Mouse (Mus musculus): ENCODE data around the gene Syngr3. TPM values are rescaled to one million over a fixed set of nuclear protein-coding genes. Genes with fewer than 3 reads are reported as not detected.
"Not testable (repeated sequence)": the region's sequence is repeated elsewhere in the genome, so short reads cannot be mapped to it uniquely, and the experiment has no call there.

Gene Syngr3
- polyA plus RNA-seq, 1 experiment from 2014 or later, result 2.0 TPM

DNA sequence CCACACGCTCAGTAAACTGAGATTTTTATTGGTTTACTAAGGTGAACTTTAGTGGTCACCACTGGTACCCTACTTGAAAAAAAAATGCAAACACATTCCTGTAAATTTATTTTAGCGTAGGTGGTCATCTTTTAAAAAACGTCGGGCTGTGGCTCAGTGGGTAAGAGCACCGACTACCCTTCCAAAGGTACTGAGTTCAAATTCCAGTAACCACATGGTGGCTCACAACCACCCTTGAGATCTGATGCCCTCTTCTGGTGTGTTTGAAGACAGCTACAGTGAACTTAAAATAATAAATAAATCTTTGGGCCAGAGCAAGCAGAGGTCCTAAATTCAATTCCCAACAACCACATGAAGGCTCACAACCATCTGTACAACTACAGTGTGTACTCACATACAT lies 29.2 kb upstream of the Syngr3 start:
- H3K9me3 ChIP-seq; H3K27ac ChIP-seq; H3K27me3 ChIP-seq; ATAC-seq (ENCODE audit: borderline replicate concordance, extremely low read depth, low FRiP score, low TSS enrichment): not testable (repeated sequence)
- Histone ChIP-seq H3K4me1 (peaks cover 33% of the 10 kb centered on the region), H3K9ac (peak overlapping the region; percentile 97), H3K36me3 (peaks cover 29% of the 10 kb centered on the region), H3K4me2 (peak overlapping the region; percentile 62), H3K4me3 (peak overlapping the region; percentile 91)
- WGBS, result 54% methylated on average over 5 of the region's 5 CpGs

DNA sequence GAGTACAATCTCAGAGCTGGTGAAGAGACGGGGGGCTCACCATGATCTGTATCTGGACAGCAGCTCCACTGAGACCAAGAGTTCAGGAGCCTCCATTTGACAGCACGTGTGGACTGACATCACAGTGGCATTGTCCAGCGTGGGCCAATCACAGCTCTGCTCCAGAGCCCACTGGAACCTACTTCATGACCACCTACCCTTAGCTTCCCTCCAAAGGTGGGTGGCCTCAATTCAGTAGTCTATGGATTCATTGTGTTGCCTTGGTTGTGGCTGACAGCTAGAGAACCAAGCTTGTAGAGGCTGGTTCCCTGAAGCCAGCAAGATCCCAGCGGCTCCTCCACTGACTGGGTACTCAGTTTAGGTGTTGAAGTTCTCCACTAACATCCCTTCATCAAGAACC lies 28.2 kb upstream of the Syngr3 start, which contains the start of the genes Rnf151 and Rps2:
TSS of gene Rnf151 (minus strand) at position 121 of the 400 bp plus-strand sequence.
TSS of gene Rps2 (plus strand) at position 174 of the 400 bp plus-strand sequence.
- H3K27ac ChIP-seq, result no peak within 1 kb of the TSS
- peak within 1 kb of the TSS; percentile 97 for H3K9ac ChIP-seq
- H3K27me3 ChIP-seq, result no peaks in the 10 kb centered on the region
- no peak for ATAC-seq (ENCODE audit: borderline replicate concordance, extremely low read depth, low FRiP score, low TSS enrichment)
- no peaks in the 10 kb centered on the region for H3K9me3 ChIP-seq
- peaks cover 29% of the 10 kb centered on the region for H3K36me3 ChIP-seq
- WGBS, result 85% methylated on average over 4 of the region's 4 CpGs
- peak within 1 kb of the TSS; percentile 91 for H3K4me3 ChIP-seq
- H3K4me1 ChIP-seq, result peaks cover 26% of the 10 kb centered on the region
- peak within 1 kb of the TSS; percentile 62 for H3K4me2 ChIP-seq

DNA sequence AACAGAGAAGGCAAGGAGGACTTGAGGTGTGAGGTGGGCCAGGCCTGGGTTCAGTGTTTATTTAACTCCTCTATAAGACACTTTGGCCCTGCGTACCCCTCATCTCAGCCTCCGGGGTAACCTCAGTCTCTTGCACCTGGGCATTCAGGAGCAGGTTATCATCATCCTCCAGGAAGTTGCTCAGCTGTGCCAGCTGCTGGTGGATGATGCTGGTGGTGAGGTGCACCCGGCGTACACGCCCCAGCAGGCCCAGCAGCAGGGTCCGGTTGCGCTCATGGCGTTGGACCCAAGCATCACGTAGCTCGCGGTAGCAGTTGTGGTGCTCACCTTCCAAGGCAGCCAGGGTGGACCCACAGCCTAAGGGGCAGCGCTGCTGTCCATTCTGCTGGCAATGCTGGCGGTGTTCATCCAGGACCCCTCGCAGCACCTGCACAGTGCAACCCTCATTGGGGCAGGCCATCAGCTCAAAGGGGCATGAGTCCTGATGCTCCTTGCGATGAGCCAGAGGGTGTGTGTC lies 26.5 kb upstream of the Syngr3 start:
- WGBS, result 94% methylated on average over 15 of the region's 15 CpGs

GRCm38 (mm10) chr17:24715556-24715955 lies 25.8 kb upstream of the Syngr3 start:
- H3K9me3 ChIP-seq, result no peaks in the 10 kb centered on the region
- H3K36me3 ChIP-seq, result peaks cover 13% of the 10 kb centered on the region; the same call in 1 of the 2 replicates
- H3K4me3 ChIP-seq, result no peak overlapping the region
- 79% methylated on average over 6 of the region's 6 CpGs for whole genome bisulfite sequencing
- no peak overlapping the region for H3K27ac ChIP-seq
- peaks cover 8% of the 10 kb centered on the region for H3K4me1 ChIP-seq
- ATAC-seq (ENCODE audit: borderline replicate concordance, extremely low read depth, low FRiP score, low TSS enrichment), result no peak
- H3K27me3 ChIP-seq, result no peaks in the 10 kb centered on the region
- no peak overlapping the region for H3K4me2 ChIP-seq
- no peak overlapping the region for H3K9ac ChIP-seq

More for the DNA sequence above, 26.5 kb upstream of the Syngr3 start:
- ATAC-seq (ENCODE audit: borderline replicate concordance, extremely low read depth, low FRiP score, low TSS enrichment), result no peak
- H3K4me2 ChIP-seq, result no peak overlapping the region
- H3K27me3 ChIP-seq, result no peaks in the 10 kb centered on the region
- no peak overlapping the region for H3K9ac ChIP-seq
- no peak overlapping the region for H3K27ac ChIP-seq
- peaks cover 9% of the 10 kb centered on the region for H3K4me1 ChIP-seq
- no peak overlapping the region for H3K4me3 ChIP-seq
- peaks cover 14% of the 10 kb centered on the region for H3K36me3 ChIP-seq
- no peaks in the 10 kb centered on the region for H3K9me3 ChIP-seq

DNA sequence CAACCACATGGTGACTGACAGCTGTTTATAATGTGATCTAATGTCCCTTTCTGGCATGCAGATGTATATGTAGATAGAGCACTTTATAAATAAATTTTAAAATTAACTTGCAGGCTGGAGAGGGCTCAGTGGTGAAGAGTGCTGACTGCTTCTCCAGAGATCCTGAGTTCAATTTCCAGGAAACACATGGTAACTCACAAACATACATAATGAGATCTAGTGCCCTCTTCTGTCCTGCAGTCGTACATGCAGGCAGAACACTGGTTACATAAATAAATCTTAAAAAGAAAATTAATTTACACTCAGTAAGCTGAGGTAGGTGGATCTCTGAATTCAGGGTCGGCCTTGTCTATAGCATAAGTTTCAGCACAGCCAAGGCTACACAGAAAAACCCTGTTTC lies 18.9 kb upstream of the Syngr3 start:
- 30% methylated on average over 2 of the region's 2 CpGs for WGBS
- no peaks in the 10 kb centered on the region for H3K9me3 ChIP-seq
- H3K4me2 ChIP-seq, result peak overlapping the region; percentile 74; the same call in 1 of the 2 replicates
- no peak overlapping the region for H3K9ac ChIP-seq
- no peaks in the 10 kb centered on the region for H3K27me3 ChIP-seq
- peak overlapping the region; percentile 90 for H3K4me3 ChIP-seq
- no peak overlapping the region for H3K27ac ChIP-seq
- H3K4me1 ChIP-seq, result peaks cover 17% of the 10 kb centered on the region
- H3K36me3 ChIP-seq, result peaks cover 16% of the 10 kb centered on the region
- ATAC-seq (ENCODE audit: borderline replicate concordance, extremely low read depth, low FRiP score, low TSS enrichment), result no peak

DNA sequence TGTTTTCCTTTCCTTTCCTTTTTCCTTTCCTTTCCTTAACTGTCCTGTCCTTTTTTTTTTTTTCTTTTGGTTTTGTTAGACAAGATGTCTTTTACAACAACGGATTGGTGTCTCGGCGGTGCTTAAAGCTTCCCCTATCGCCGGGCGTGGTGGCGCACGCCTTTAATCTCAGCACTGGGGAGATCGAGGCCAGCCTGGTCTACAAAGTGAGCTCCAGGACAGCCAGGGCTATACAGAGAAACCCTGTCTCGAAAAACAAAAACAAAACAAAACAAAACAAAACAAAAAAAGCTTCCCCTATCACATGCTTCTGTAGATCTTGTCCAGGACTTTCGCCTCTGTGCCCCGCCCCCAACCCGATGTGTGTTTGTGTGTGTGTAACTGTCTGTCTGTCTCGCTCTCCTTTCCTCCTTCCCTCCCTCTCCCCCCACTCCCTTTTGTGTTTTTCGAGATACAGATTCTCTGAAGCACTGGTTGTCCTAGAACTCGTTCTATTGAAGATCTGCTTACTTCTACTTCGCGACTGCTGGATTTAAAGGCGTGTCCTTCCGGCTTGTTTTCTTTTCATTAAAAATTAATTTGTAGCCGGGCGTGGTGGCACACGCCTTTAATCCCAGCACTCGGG lies 18.2 kb upstream of the Syngr3 start:
- Histone ChIP-seq H3K4me1 (peaks cover 17% of the 10 kb centered on the region), H3K36me3 (peaks cover 19% of the 10 kb centered on the region), H3K27me3 (no peaks in the 10 kb centered on the region), H3K4me3 (peak overlapping the region; percentile 90), H3K27ac (peak overlapping the region; percentile 81), H3K9me3 (no peaks in the 10 kb centered on the region), H3K9ac (peak overlapping the region; percentile 80), H3K4me2 (peak overlapping the region; percentile 74)
- peak; percentile 55; the same call in 1 of the 2 replicates for ATAC-seq (ENCODE audit: borderline replicate concordance, extremely low read depth, low FRiP score, low TSS enrichment)
- WGBS, result 3% methylated on average over 24 of the region's 24 CpGs

- H3K9ac ChIP-seq, result peak within 1 kb of the TSS; percentile 80
- no peaks in the 10 kb centered on the region for H3K27me3 ChIP-seq
- 3% methylated on average over 32 of the region's 32 CpGs for WGBS
- H3K36me3 ChIP-seq, result peaks cover 26% of the 10 kb centered on the region
- peaks cover 17% of the 10 kb centered on the region for H3K4me1 ChIP-seq
- peak within 1 kb of the TSS; percentile 74 for H3K4me2 ChIP-seq
- H3K9me3 ChIP-seq, result no peaks in the 10 kb centered on the region
- peak within 1 kb of the TSS; percentile 90 for H3K4me3 ChIP-seq
- H3K27ac ChIP-seq, result peak within 1 kb of the TSS; percentile 81
- ATAC-seq (ENCODE audit: borderline replicate concordance, extremely low read depth, low FRiP score, low TSS enrichment), result peak; percentile 81
Observed at GRCm38 (mm10) chr17:24706982-24707800, 17.4 kb upstream of the Syngr3 start, which contains the start of gene Tbl3. Gene Tbl3 (minus strand): TSS chr17:24707660.

DNA sequence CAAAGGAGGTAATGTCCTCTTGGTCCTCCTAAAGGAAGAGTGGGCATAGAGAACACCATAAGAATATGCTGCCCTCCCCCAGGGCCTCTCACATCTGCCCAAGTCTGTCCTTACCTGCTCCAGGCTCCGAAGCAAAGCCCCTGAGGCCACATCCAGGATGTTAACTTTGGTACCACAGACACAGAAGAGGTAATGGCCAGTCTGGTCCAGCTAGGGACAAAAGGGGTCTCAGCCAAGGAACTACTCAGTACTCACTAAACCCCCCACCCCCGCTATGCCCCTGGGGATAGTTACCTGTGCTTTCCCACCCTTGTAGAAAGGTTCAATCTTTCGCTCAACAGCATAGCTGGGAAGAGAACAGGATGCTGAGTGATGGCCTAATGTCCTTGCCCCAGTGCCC lies 16.1 kb upstream of the Syngr3 start:
- Histone ChIP-seq H3K4me2 (no peak overlapping the region), H3K27ac (no peak overlapping the region), H3K27me3 (no peaks in the 10 kb centered on the region), H3K36me3 (peaks cover 40% of the 10 kb centered on the region), H3K9ac (no peak overlapping the region), H3K9me3 (no peaks in the 10 kb centered on the region), H3K4me3 (no peak overlapping the region; the same call in 1 of the 2 replicates), H3K4me1 (peaks cover 17% of the 10 kb centered on the region)
- no peak for ATAC-seq (ENCODE audit: borderline replicate concordance, extremely low read depth, low FRiP score, low TSS enrichment)
- 93% methylated on average over 3 of the region's 3 CpGs for WGBS

DNA sequence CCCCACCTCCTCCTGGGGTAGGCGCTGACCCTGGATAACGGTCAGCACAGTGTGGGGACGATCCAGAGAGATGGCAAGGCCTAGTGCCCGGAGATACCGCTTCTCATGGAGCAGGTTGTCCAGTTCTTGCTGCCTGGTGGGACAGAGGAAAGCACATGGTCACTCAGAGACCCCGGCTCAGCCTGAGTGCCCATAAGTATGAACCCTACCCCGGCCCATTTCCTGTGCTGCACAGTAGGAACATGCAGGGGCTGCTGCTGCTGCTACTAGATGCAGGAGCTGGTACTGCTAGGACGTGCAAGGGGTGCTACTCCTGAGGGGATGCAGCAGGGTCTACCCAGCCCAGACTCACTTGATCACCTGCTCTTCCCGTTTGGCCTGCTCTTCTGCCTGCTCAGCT lies 11.5 kb upstream of the Syngr3 start:
- Histone ChIP-seq H3K4me1 (peaks cover 28% of the 10 kb centered on the region), H3K4me3 (no peak overlapping the region), H3K9me3 (no peaks in the 10 kb centered on the region), H3K27ac (no peak overlapping the region), H3K4me2 (no peak overlapping the region), H3K27me3 (no peaks in the 10 kb centered on the region), H3K9ac (no peak overlapping the region), H3K36me3 (peaks cover 52% of the 10 kb centered on the region)
- WGBS, result 93% methylated on average over 9 of the region's 9 CpGs
- ATAC-seq (ENCODE audit: borderline replicate concordance, extremely low read depth, low FRiP score, low TSS enrichment), result no peak

DNA sequence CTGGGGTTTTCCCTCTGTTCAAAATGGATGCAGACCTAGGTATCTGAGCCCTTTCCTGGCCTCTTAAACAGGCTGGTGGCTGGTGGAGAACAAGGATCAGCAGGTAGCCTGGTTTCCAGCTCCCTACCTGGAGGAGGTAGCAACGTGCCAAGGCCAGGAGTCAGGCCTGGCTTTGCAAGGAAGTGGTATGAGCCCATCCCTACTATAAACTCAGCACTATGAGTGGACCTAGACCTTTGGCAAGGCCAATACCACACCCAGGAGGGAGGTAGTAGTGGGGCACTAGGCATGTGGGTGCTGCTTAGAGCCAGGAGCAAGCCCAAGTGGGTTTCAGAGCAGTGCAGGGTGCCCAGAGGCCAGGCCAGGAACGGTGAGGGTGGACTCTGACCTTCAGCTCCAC lies 9.7 kb upstream of the Syngr3 start:
- no peak overlapping the region for H3K4me2 ChIP-seq
- H3K27ac ChIP-seq, result no peak overlapping the region
- no peaks in the 10 kb centered on the region for H3K9me3 ChIP-seq
- no peaks in the 10 kb centered on the region for H3K27me3 ChIP-seq
- no peak overlapping the region for H3K4me3 ChIP-seq
- peaks cover 31% of the 10 kb centered on the region for H3K4me1 ChIP-seq
- WGBS, result 83% methylated on average over 2 of the region's 2 CpGs
- no peak for ATAC-seq (ENCODE audit: borderline replicate concordance, extremely low read depth, low FRiP score, low TSS enrichment)
- H3K9ac ChIP-seq, result no peak overlapping the region
- peaks cover 44% of the 10 kb centered on the region for H3K36me3 ChIP-seq

DNA sequence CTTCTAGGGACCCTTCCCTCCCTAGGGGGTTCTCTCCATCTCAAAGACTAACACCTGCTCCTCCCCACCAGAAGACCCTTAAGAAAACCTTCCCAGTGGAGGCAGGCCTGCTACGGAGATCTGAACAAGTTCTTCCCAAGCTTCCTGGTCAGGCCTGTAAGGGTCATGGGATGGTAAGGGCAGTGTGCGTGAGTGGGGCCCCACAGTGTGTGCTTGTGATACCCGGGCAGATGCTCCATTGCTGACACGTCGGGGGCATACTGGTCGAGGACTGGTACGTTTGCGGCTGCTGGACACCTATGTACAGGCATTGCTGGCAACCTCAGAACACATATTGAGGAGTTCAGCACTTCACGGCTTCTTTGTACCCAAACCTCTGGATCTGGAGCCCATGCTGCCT lies 9.0 kb upstream of the Syngr3 start:
- Histone ChIP-seq H3K36me3 (peaks cover 37% of the 10 kb centered on the region), H3K9me3 (no peaks in the 10 kb centered on the region), H3K4me1 (peaks cover 31% of the 10 kb centered on the region), H3K9ac (no peak overlapping the region), H3K27ac (peak overlapping the region; percentile 94), H3K27me3 (no peaks in the 10 kb centered on the region), H3K4me2 (peak overlapping the region; percentile 16), H3K4me3 (no peak overlapping the region)
- WGBS, result 57% methylated on average over 9 of the region's 9 CpGs
- no peak for ATAC-seq (ENCODE audit: borderline replicate concordance, extremely low read depth, low FRiP score, low TSS enrichment)

DNA sequence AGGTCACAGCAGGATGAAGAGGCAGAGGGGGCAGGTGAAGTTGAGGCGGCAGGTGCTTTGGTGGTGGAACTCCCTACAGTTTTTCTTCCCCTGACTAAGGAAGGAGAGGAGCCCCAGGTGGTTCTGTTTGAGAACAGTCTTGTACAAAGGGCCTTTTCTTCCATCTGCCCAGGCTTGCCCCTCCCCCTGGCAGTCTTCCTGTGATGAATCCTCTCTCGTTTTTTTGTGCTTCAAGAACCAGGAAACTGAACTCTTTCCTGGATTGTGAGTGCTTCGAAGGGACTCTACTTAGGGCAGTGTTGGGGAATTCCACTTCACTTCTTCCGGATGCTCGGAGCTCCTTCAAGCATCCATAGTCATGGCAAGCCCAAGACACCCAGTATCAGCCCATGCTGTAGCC lies 8.2 kb upstream of the Syngr3 start:
- WGBS, result 14% methylated on average over 5 of the region's 5 CpGs
- Histone ChIP-seq H3K4me3 (no peak overlapping the region), H3K4me1 (peaks cover 31% of the 10 kb centered on the region), H3K36me3 (peaks cover 38% of the 10 kb centered on the region), H3K27me3 (no peaks in the 10 kb centered on the region), H3K27ac (peak overlapping the region; percentile 94), H3K4me2 (peak overlapping the region; percentile 16), H3K9me3 (no peaks in the 10 kb centered on the region), H3K9ac (no peak overlapping the region)
- ATAC-seq (ENCODE audit: borderline replicate concordance, extremely low read depth, low FRiP score, low TSS enrichment), result no peak

Measured in lung, embryonic 15.5 days (tissue).